Mouse (Mus musculus): ENCODE data around the gene Fam57a. TPM values are rescaled to one million over a fixed set of nuclear protein-coding genes. Genes with fewer than 3 reads are reported as not detected.

Gene Fam57a
- polyA plus RNA-seq, 1 experiment from 2014 or later = 117 TPM

DNA sequence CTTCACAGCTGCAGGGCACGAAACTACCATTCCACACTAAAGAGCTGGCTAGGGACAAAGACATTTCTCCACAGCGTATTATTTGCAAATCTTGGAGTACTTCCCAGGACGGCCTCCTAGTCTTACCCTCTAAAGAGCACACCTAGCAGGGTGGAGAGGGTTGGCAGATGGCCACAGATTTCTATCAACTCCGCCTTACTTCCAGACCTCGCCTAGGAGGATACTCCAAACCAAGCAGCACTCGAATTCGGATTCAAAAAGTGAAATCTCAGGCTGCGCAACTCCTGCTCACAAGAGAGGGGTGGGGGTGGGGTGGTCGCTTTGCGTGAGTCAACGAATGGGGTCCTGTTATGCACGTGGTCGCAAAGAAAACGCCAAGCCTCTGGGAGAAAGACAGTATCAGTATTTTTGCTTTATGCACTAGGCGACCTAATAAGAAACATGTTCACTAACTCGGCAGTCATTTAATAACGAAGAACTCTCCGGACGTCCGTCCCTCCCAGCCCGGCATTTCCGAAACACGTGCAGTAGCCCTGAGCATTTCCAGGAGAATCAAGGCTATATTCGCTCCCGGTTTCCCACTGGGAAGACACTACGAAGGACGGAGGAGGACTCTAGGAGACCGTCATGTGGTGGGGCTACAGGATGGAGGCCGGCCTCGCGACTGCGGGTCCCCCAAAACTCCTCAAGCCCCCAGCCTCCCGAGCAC is 37.4 kb downstream of the Fam57a start:
- peak overlapping the region; percentile 97 for H3K9ac ChIP-seq (ENCODE audit: low read length)
- peak overlapping the region; percentile 71 for H3K4me2 ChIP-seq (ENCODE audit: low read length)
- no peaks in the 10 kb centered on the region for H3K27me3 ChIP-seq (replicated peaks; ENCODE audit: control insufficient read depth, insufficient read depth, low read length)
- peak overlapping the region; percentile 92 for H3K27ac ChIP-seq (ENCODE audit: low read depth)
- H3K4me1 ChIP-seq (replicated peaks; ENCODE audit: control insufficient read depth, insufficient read depth, low read length) = peaks cover 15% of the 10 kb centered on the region
- peak; percentile 17 for ATAC-seq (replicated peaks; ENCODE audit: low FRiP score, low TSS enrichment, low read depth)
- H3K9me3 ChIP-seq (ENCODE audit: control insufficient read depth, low read length) = no peaks in the 10 kb centered on the region
- H3K4me3 ChIP-seq (ENCODE audit: low read depth, low read length) = peak overlapping the region; percentile 90
- no peak for DNase-seq (ENCODE audit: low spot score)
- 3% methylated on average over 33 of the region's 33 CpGs for WGBS
- peaks cover 44% of the 10 kb centered on the region for H3K36me3 ChIP-seq (ENCODE audit: control insufficient read depth, insufficient read depth, low read length)

GRCm38 (mm10) chr11:76217390-76217800 is 37.9 kb downstream of the Fam57a start, which contains the start of the genes Dbil5 and Gemin4:
TSS of gene Dbil5 (plus strand) at chr11:76217608.
TSS of gene Gemin4 (minus strand) at chr11:76217664.
- DNase-seq (ENCODE audit: low spot score) = peak; percentile 99
- H3K4me3 ChIP-seq (ENCODE audit: low read depth, low read length) = peak within 1 kb of the TSS; percentile 90
- peaks cover 43% of the 10 kb centered on the region for H3K36me3 ChIP-seq (ENCODE audit: control insufficient read depth, insufficient read depth, low read length)
- under 1% methylated on average over 35 of the region's 35 CpGs for WGBS
- H3K4me1 ChIP-seq (replicated peaks; ENCODE audit: control insufficient read depth, insufficient read depth, low read length) = peaks cover 15% of the 10 kb centered on the region
- H3K4me2 ChIP-seq (ENCODE audit: low read length) = peak within 1 kb of the TSS; percentile 71
- no peaks in the 10 kb centered on the region for H3K9me3 ChIP-seq (ENCODE audit: control insufficient read depth, low read length)
- peak; percentile 97 for ATAC-seq (replicated peaks; ENCODE audit: low FRiP score, low TSS enrichment, low read depth)
- H3K9ac ChIP-seq (ENCODE audit: low read length) = peak within 1 kb of the TSS; percentile 97
- H3K27ac ChIP-seq (ENCODE audit: low read depth) = peak within 1 kb of the TSS; percentile 92
- no peaks in the 10 kb centered on the region for H3K27me3 ChIP-seq (replicated peaks; ENCODE audit: control insufficient read depth, insufficient read depth, low read length)

DNA sequence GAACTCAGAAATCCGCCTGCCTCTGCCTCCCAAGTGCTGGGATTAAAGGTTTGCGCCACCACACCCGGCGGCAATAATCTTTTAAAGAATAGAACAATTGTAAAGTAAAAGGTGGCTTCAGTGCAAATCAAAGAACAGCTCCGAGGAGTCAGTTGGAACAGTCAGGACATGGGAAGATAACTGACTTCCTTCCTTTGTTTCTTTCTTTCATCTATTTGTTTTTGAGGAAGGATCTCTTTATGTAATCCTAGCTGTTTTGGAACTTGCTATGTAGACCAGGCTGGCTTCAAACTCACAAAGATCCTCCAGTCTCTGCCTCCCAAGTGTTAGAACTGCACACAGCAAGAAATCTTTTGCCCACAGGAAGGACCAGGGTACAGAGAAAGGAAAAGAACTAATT is 45.2 kb downstream of the Fam57a start:
- no peak for DNase-seq (ENCODE audit: low spot score)
- ATAC-seq (replicated peaks; ENCODE audit: low FRiP score, low TSS enrichment, low read depth) = no peak
- Histone ChIP-seq H3K36me3 (ENCODE audit: control insufficient read depth, insufficient read depth, low read length) (peaks cover 66% of the 10 kb centered on the region), H3K4me3 (ENCODE audit: low read depth, low read length) (no peak overlapping the region), H3K9me3 (ENCODE audit: control insufficient read depth, low read length) (no peaks in the 10 kb centered on the region), H3K4me2 (ENCODE audit: low read length) (no peak overlapping the region), H3K4me1 (replicated peaks; ENCODE audit: control insufficient read depth, insufficient read depth, low read length) (no peaks in the 10 kb centered on the region), H3K27me3 (replicated peaks; ENCODE audit: control insufficient read depth, insufficient read depth, low read length) (no peaks in the 10 kb centered on the region), H3K9ac (ENCODE audit: low read length) (no peak overlapping the region), H3K27ac (ENCODE audit: low read depth) (no peak overlapping the region)
- 96% methylated on average over 5 of the region's 5 CpGs for WGBS

DNA sequence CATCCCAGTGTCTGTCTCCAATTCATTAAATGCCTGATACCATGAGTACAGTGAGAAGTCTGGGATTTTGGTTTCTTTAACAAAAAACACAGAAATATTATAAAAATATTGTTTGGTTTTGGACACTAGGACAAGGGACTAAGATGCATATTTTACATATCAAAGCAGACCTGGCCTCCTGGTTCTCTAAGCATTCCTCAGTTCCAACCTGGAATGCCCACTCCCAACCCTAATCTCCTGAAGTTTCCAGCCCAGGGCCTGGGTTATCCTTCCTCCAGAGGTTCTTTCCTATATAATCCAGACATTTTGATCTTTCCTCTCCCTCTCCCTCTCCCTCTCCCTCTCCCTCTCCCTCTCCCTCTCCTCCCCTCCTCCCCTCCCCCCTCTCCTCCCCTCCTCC is 45.6 kb downstream of the Fam57a start:
- no peak overlapping the region for H3K27ac ChIP-seq (ENCODE audit: low read depth)
- H3K27me3 ChIP-seq (replicated peaks; ENCODE audit: control insufficient read depth, insufficient read depth, low read length) = no peaks in the 10 kb centered on the region
- H3K9ac ChIP-seq (ENCODE audit: low read length) = no peak overlapping the region
- H3K4me3 ChIP-seq (ENCODE audit: low read depth, low read length) = no peak overlapping the region
- no peaks in the 10 kb centered on the region for H3K4me1 ChIP-seq (replicated peaks; ENCODE audit: control insufficient read depth, insufficient read depth, low read length)
- no peak for ATAC-seq (replicated peaks; ENCODE audit: low FRiP score, low TSS enrichment, low read depth)
- H3K9me3 ChIP-seq (ENCODE audit: control insufficient read depth, low read length) = no peaks in the 10 kb centered on the region
- DNase-seq (ENCODE audit: low spot score) = no peak
- peaks cover 62% of the 10 kb centered on the region for H3K36me3 ChIP-seq (ENCODE audit: control insufficient read depth, insufficient read depth, low read length)
- H3K4me2 ChIP-seq (ENCODE audit: low read length) = no peak overlapping the region

DNA sequence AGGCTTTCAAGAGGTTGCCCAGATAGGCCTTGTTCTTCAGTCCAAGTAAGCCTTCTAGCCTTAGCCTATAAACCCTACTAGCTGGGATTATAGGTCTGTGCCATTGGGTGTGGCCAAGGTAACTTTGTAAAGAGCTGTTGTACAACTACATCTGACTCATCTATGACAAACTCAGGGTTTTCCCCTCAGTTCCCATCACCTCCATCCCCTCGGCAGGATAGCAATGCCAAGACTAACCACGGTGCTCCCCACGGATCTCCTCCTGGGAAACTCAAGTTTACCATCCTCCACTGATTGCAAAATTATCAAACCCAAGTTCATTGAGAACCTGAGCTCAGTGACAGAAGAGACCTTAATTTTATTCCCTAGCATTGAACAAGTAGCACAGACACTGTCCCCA is 56.7 kb downstream of the Fam57a start:
- 93% methylated on average over 3 of the region's 3 CpGs for WGBS
- Histone ChIP-seq H3K36me3 (ENCODE audit: control insufficient read depth, insufficient read depth, low read length) (peaks cover 81% of the 10 kb centered on the region), H3K4me1 (replicated peaks; ENCODE audit: control insufficient read depth, insufficient read depth, low read length) (no peaks in the 10 kb centered on the region), H3K4me2 (ENCODE audit: low read length) (no peak overlapping the region), H3K27ac (ENCODE audit: low read depth) (no peak overlapping the region), H3K9me3 (ENCODE audit: control insufficient read depth, low read length) (no peaks in the 10 kb centered on the region), H3K4me3 (ENCODE audit: low read depth, low read length) (no peak overlapping the region), H3K27me3 (replicated peaks; ENCODE audit: control insufficient read depth, insufficient read depth, low read length) (no peaks in the 10 kb centered on the region), H3K9ac (ENCODE audit: low read length) (no peak overlapping the region)
- ATAC-seq (replicated peaks; ENCODE audit: low FRiP score, low TSS enrichment, low read depth) (no peak), DNase-seq (ENCODE audit: low spot score) (no peak)

DNA sequence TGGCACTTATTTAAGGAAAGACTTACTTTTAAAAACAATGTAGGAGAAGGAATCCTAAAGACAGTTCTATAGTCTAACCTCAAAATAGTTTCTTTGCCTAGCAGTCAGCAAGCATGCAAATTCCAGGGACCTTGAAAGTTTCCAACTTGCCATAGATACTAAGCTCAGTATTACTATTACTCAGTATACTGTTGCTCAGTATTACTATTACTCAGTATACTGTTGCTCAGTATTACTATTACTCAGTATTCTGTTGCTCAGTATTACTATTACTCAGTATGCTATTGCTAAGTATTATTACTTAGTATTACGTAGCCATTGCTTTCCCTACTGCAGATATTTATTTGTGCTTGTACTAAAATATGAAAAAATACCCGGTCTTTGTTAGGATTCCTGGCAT is 60.3 kb downstream of the Fam57a start:
- H3K36me3 ChIP-seq (ENCODE audit: control insufficient read depth, insufficient read depth, low read length) = peaks cover 46% of the 10 kb centered on the region
- ATAC-seq (replicated peaks; ENCODE audit: low FRiP score, low TSS enrichment, low read depth) (no peak), DNase-seq (ENCODE audit: low spot score) (no peak)
- no peak overlapping the region for H3K9ac ChIP-seq (ENCODE audit: low read length)
- H3K27me3 ChIP-seq (replicated peaks; ENCODE audit: control insufficient read depth, insufficient read depth, low read length) = no peaks in the 10 kb centered on the region
- WGBS = 93% methylated on average over 2 of the region's 2 CpGs
- H3K27ac ChIP-seq (ENCODE audit: low read depth) = no peak overlapping the region
- peaks cover 10% of the 10 kb centered on the region; the same call in 1 of the 2 replicates for H3K4me1 ChIP-seq (replicated peaks; ENCODE audit: control insufficient read depth, insufficient read depth, low read length)
- H3K4me2 ChIP-seq (ENCODE audit: low read length) = no peak overlapping the region
- H3K4me3 ChIP-seq (ENCODE audit: low read depth, low read length) = no peak overlapping the region
- H3K9me3 ChIP-seq (ENCODE audit: control insufficient read depth, low read length) = no peaks in the 10 kb centered on the region

- ATAC-seq (replicated peaks; ENCODE audit: low FRiP score, low TSS enrichment, low read depth) = peak; percentile 91
These were observed 63.7 kb downstream of the Fam57a start, which contains the start of the genes Mrm3 and Glod4 for GRCm38 (mm10) chr11:76242901-76243810. TSS of gene Mrm3 (plus strand) at chr11:76243715. TSS of gene Glod4 (minus strand) at chr11:76243725.

GRCm38 (mm10) chr11:76243811-76244546 is 64.5 kb downstream of the Fam57a start:
- WGBS = 2% methylated on average over 34 of the region's 34 CpGs
- peaks cover 31% of the 10 kb centered on the region for H3K36me3 ChIP-seq (ENCODE audit: control insufficient read depth, insufficient read depth, low read length)
- ATAC-seq (replicated peaks; ENCODE audit: low FRiP score, low TSS enrichment, low read depth) = peak; percentile 63; the same call in 1 of the 2 replicates
- no peak for DNase-seq (ENCODE audit: low spot score)
- peaks cover 14% of the 10 kb centered on the region; the same call in 1 of the 2 replicates for H3K4me1 ChIP-seq (replicated peaks; ENCODE audit: control insufficient read depth, insufficient read depth, low read length)
- H3K9me3 ChIP-seq (ENCODE audit: control insufficient read depth, low read length) = no peaks in the 10 kb centered on the region
- peak overlapping the region; percentile 71; the same call in 1 of the 2 replicates for H3K27ac ChIP-seq (ENCODE audit: low read depth)
- H3K4me3 ChIP-seq (ENCODE audit: low read depth, low read length) = peak overlapping the region; percentile 99
- H3K9ac ChIP-seq (ENCODE audit: low read length) = peak overlapping the region; percentile 83
- H3K27me3 ChIP-seq (replicated peaks; ENCODE audit: control insufficient read depth, insufficient read depth, low read length) = no peaks in the 10 kb centered on the region
- peak overlapping the region; percentile 90 for H3K4me2 ChIP-seq (ENCODE audit: low read length)

More at GRCm38 (mm10) chr11:76242901-76243810, 63.7 kb downstream of the Fam57a start, which contains the start of the genes Mrm3 and Glod4:
- Histone ChIP-seq H3K9ac (ENCODE audit: low read length) (peak within 1 kb of the TSS; percentile 83), H3K36me3 (ENCODE audit: control insufficient read depth, insufficient read depth, low read length) (peaks cover 23% of the 10 kb centered on the region), H3K27ac (ENCODE audit: low read depth) (peak within 1 kb of the TSS; percentile 71), H3K4me1 (replicated peaks; ENCODE audit: control insufficient read depth, insufficient read depth, low read length) (peaks cover 14% of the 10 kb centered on the region; the same call in 1 of the 2 replicates), H3K4me2 (ENCODE audit: low read length) (peak within 1 kb of the TSS; percentile 90), H3K9me3 (ENCODE audit: control insufficient read depth, low read length) (no peaks in the 10 kb centered on the region), H3K27me3 (replicated peaks; ENCODE audit: control insufficient read depth, insufficient read depth, low read length) (no peaks in the 10 kb centered on the region), H3K4me3 (ENCODE audit: low read depth, low read length) (peak within 1 kb of the TSS; percentile 99)
- under 1% methylated on average over 61 of the region's 61 CpGs for WGBS
- peak; percentile 99 for DNase-seq (ENCODE audit: low spot score)

Measured in intestine, embryonic 14.5 days (tissue).